ENCODE assay signal across 16 mouse cellular contexts in the genomic region with DNA sequence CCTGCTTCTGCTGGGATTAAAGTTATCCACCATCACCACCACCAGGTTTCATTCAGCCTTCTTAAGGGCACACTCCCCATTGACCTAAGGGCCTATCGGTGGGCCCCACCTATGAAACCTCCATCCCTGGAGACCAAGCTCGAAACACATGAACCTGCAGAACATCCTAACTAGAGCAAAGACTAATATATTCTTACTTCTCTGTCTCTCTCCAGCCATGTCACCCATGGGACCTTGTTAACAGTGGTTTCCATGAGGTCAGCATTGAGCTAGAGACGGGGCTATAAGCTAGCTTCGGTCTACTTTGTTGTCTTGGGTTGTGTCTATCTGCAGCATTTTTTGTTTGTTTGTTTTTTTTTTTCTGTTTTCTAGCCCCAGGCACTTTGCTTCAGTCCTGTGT.
"Had no signal": no experiment of that assay in that cellular context is flagged by ENCODE, and none has a peak within 500 bp of the region (broad histone marks: within the 10 kb centered on the region; RNA-seq: fewer than 3 reads in every experiment).

No protein-coding gene starts in this region.

- H3K4me3 ChIP-seq: neural tube, embryonic 12.5 days; neural tube, embryonic 13.5 days; neural tube, embryonic 15.5 days; stomach, embryonic 15.5 days had no signal

- H3K4me1 ChIP-seq: neural tube, embryonic 12.5 days; neural tube, embryonic 13.5 days; neural tube, embryonic 15.5 days; stomach, embryonic 15.5 days had no signal

- H3K4me2 ChIP-seq: neural tube, embryonic 12.5 days; neural tube, embryonic 13.5 days; neural tube, embryonic 15.5 days; stomach, embryonic 15.5 days had no signal

- H3K27ac ChIP-seq: neural tube, embryonic 12.5 days; neural tube, embryonic 13.5 days; neural tube, embryonic 15.5 days; stomach, embryonic 15.5 days; stomach, postnatal 0 days had no signal

- H3K9me3 ChIP-seq: neural tube, embryonic 12.5 days; neural tube, embryonic 13.5 days; neural tube, embryonic 15.5 days; stomach, embryonic 15.5 days had no signal

- H3K27me3 ChIP-seq: neural tube, embryonic 12.5 days; neural tube, embryonic 13.5 days; neural tube, embryonic 15.5 days; stomach, embryonic 15.5 days had no signal

- DNase-seq: retina, postnatal 1 day; right cerebral cortex, adult 18-20 months; right cerebral cortex, postnatal 14 days; right cerebral cortex, postnatal 25 days; right cerebral cortex, postnatal 4 days; spleen, adult 18-20 months; thymus, adult 18-20 months; thymus, adult 2 months; thymus, postnatal 25 days; thymus, postnatal 36 days; thymus, postnatal 4 days had no signal

- H3K9ac ChIP-seq: neural tube, embryonic 12.5 days; neural tube, embryonic 13.5 days; neural tube, embryonic 15.5 days; stomach, embryonic 15.5 days had no signal

- H3K36me3 ChIP-seq: neural tube, embryonic 12.5 days; neural tube, embryonic 13.5 days; neural tube, embryonic 15.5 days; stomach, embryonic 15.5 days had no signal
